Mouse (Mus musculus) CH12.LX (cell line): ENCODE results near the gene Nhsl2. TPM values are rescaled to one million over a fixed set of nuclear protein-coding genes. Genes with fewer than 3 reads are reported as not detected.

Experiments used
- DNase-seq: peaks from one replicate; pipeline ENCODE4 v3.0.0-alpha.2; 2013; ENCODE audit errors: extremely low read depth
- H3K27ac ChIP-seq: 2 replicates; pipeline ENCODE4 v1.5.1; 2012; ENCODE audit warnings: low read depth, mild to moderate bottlenecking, control low read depth, moderate library complexity; ENCODE audit not compliant: insufficient read depth
- H3K27me3 ChIP-seq: replicated peaks from 2 replicates; pipeline ENCODE3; 2012; ENCODE audit warnings: inconsistent platforms
- H3K36me3 ChIP-seq, 2 experiments: replicated peaks in 1 of 2; 2 replicates each; pipeline versions ENCODE3 to v1.6.1; 2012; ENCODE audit warnings: inconsistent platforms in 1 of 2, low read length in 1 of 2, mild to moderate bottlenecking in 1 of 2, mixed read lengths in 1 of 2, moderate library complexity in 1 of 2; ENCODE audit not compliant: control insufficient read depth in 1 of 2, insufficient read depth in 1 of 2
- H3K4me1 ChIP-seq, 2 experiments: 2 replicates each; pipeline ENCODE4 v1.6.1; 2012; ENCODE audit warnings: inconsistent platforms in 1 of 2, moderate library complexity in 1 of 2; ENCODE audit not compliant: insufficient read depth in 2 of 2, control insufficient read depth in 1 of 2
- H3K4me2 ChIP-seq: 2 replicates; pipeline ENCODE4 v1.6.1; 2012; ENCODE audit warnings: low read depth, mild to moderate bottlenecking, control low read depth; ENCODE audit not compliant: poor library complexity, insufficient read depth, severe bottlenecking
- H3K4me3 ChIP-seq, 3 experiments: fragments of 150-350 bp in 1 of 3; sonication (generic) in 1 of 3; replicated peaks in 1 of 3; 2 replicates each; pipeline versions ENCODE3 to v1.5.1; 2011 to 2012; ENCODE audit warnings: low read depth in 2 of 3, low read length in 2 of 3, mild to moderate bottlenecking in 2 of 3, moderate library complexity in 2 of 3, control low read depth in 1 of 3, improper control_type of control experiment in 1 of 3, inconsistent platforms in 1 of 3, mixed read lengths in 1 of 3; ENCODE audit not compliant: poor library complexity in 1 of 3
- H3K79me2 ChIP-seq: replicated peaks from 2 replicates; pipeline ENCODE4 v1.6.1; 2012; ENCODE audit warnings: mild to moderate bottlenecking, moderate library complexity; ENCODE audit not compliant: control insufficient read depth, poor library complexity, insufficient read depth, severe bottlenecking; ENCODE audit errors: extremely low read depth
- H3K9ac ChIP-seq: 2 replicates; pipeline ENCODE4 v1.6.1; 2012; ENCODE audit warnings: low read depth, mild to moderate bottlenecking, control low read depth, moderate library complexity; ENCODE audit not compliant: insufficient read depth
- H3K9me3 ChIP-seq: replicated peaks from 2 replicates; pipeline ENCODE3; 2012; ENCODE audit warnings: low read length, inconsistent platforms, mixed read lengths
- CHD1 ChIP-seq: IDR thresholded peaks from 2 replicates; pipeline ENCODE4 v1.6.1; 2012; ENCODE audit warnings: low read depth, low read length, improper control_type of control experiment, inconsistent platforms
- ELF1 ChIP-seq: IDR thresholded peaks from 2 replicates; pipeline ENCODE4 v1.6.1; 2014; ENCODE audit warnings: low read depth, mild to moderate bottlenecking, inconsistent platforms, low read length, improper control_type of control experiment
- EP300 ChIP-seq: IDR thresholded peaks from 2 replicates; pipeline ENCODE4 v1.6.1; 2011; ENCODE audit warnings: low read length, improper control_type of control experiment
- ETS1 ChIP-seq: conservative IDR thresholded peaks from 2 replicates; pipeline ENCODE4 v1.6.1; 2012; ENCODE audit warnings: low read depth, mild to moderate bottlenecking, inconsistent platforms, low read length, improper control_type of control experiment, moderate library complexity
- HCFC1 ChIP-seq: IDR thresholded peaks from 2 replicates; pipeline ENCODE4 v1.6.1; 2012; ENCODE audit warnings: low read depth, mild to moderate bottlenecking, inconsistent platforms, low read length, improper control_type of control experiment
- IRF4 ChIP-seq: IDR thresholded peaks from 2 replicates; pipeline ENCODE4 v1.6.1; 2014; ENCODE audit warnings: low read depth, mild to moderate bottlenecking, inconsistent platforms, low read length, improper control_type of control experiment
- JUND ChIP-seq: conservative IDR thresholded peaks from 2 replicates; pipeline ENCODE4 v1.6.1; 2011; ENCODE audit warnings: low read depth, low read length, improper control_type of control experiment
- MAX ChIP-seq: IDR thresholded peaks from 2 replicates; pipeline ENCODE4 v1.6.1; 2011; ENCODE audit warnings: low read length, improper control_type of control experiment
- MAZ ChIP-seq: IDR thresholded peaks from 2 replicates; pipeline ENCODE4 v1.6.1; 2012; ENCODE audit warnings: low read depth, mild to moderate bottlenecking, inconsistent platforms, low read length, improper control_type of control experiment, moderate library complexity
- MEF2A ChIP-seq: IDR thresholded peaks from 2 replicates; pipeline ENCODE4 v1.6.1; 2014; ENCODE audit warnings: low read depth, mild to moderate bottlenecking, inconsistent platforms, low read length, improper control_type of control experiment, borderline replicate concordance
- MYC ChIP-seq: IDR thresholded peaks from 2 replicates; pipeline ENCODE4 v1.6.1; 2011; ENCODE audit warnings: low read depth, mild to moderate bottlenecking, improper control_type of control experiment, low read length
- NELFE ChIP-seq: IDR thresholded peaks from 2 replicates; pipeline ENCODE4 v1.6.1; 2011; ENCODE audit warnings: low read depth, low read length, improper control_type of control experiment
- PAX5 ChIP-seq: IDR thresholded peaks from 2 replicates; pipeline ENCODE4 v1.6.1; 2012; ENCODE audit warnings: low read length, inconsistent platforms, mixed read lengths
- RAD21 ChIP-seq: IDR thresholded peaks from 2 replicates; pipeline ENCODE4 v1.6.1; 2011; ENCODE audit warnings: low read depth, mild to moderate bottlenecking, low read length, improper control_type of control experiment, moderate library complexity
- RCOR1 ChIP-seq: conservative IDR thresholded peaks from 2 replicates; pipeline ENCODE4 v1.6.1; 2012; ENCODE audit warnings: low read depth, mild to moderate bottlenecking, inconsistent platforms, low read length, improper control_type of control experiment
- TBP ChIP-seq: conservative IDR thresholded peaks from 2 replicates; pipeline ENCODE4 v1.6.1; 2011; ENCODE audit warnings: low read depth, low read length, improper control_type of control experiment
- TCF12 ChIP-seq: IDR thresholded peaks from 2 replicates; pipeline ENCODE4 v1.6.1; 2014; ENCODE audit warnings: low read depth, mild to moderate bottlenecking, inconsistent platforms, low read length, improper control_type of control experiment
- UBTF ChIP-seq: IDR thresholded peaks from 2 replicates; pipeline ENCODE4 v1.6.1; 2012; ENCODE audit warnings: low read depth, mild to moderate bottlenecking, inconsistent platforms, low read length, improper control_type of control experiment, moderate library complexity
- USF2 ChIP-seq: conservative IDR thresholded peaks from 2 replicates; pipeline ENCODE4 v1.6.1; 2011; ENCODE audit warnings: low read depth, low read length, improper control_type of control experiment
- ZC3H11A ChIP-seq: IDR thresholded peaks from 2 replicates; pipeline ENCODE4 v1.6.1; 2012; ENCODE audit warnings: low read depth, mild to moderate bottlenecking, inconsistent platforms, low read length, improper control_type of control experiment
- ZNF384 ChIP-seq: IDR thresholded peaks from 2 replicates; pipeline ENCODE4 v1.6.1; 2012; ENCODE audit warnings: low read depth, low read length, improper control_type of control experiment, inconsistent platforms
- dilution Hi-C: fragments of 300-500 bp; cut with MboI; formaldehyde crosslinking; loops from 2 replicates; pipeline ENCODE4 v1.14.3; 2020; ENCODE audit warnings: low sequenced_read_pairs; ENCODE audit not compliant: extremely low pct_unique_long_range_greater_than_20kb, extremely low pct_ligation_motif_present
- in situ Hi-C: fragments of 300-500 bp; cut with MboI; formaldehyde crosslinking; loops from 3 replicates; pipeline ENCODE4 v1.14.3; 2019; ENCODE audit warnings: low sequenced_read_pairs, low pct_ligation_motif_present, low pct_unique_long_range_greater_than_20kb, mixed read lengths
- polyA plus RNA-seq: library from polyadenylated mRNA; unstranded; fragments of >175 nt; gene quantifications from 2 replicates; pipeline ENCODE4 v1.2.1, GENCODE M21; 2012; ENCODE audit warnings: low read depth; ENCODE audit not compliant: insufficient read length
- total RNA-seq, 2 experiments: library from RNA; depleted of rRNA; stranded (reverse); fragments of 300-350 nt in 1 of 2; fragments of >200 nt in 1 of 2; gene quantifications; 2 replicates each; pipeline ENCODE4 v1.2.3; 2012 to 2014

Nhsl2 gene
- total and polyA plus RNA-seq, 3 experiments: 0.10 to 0.17 TPM; not detected in 1

DNA sequence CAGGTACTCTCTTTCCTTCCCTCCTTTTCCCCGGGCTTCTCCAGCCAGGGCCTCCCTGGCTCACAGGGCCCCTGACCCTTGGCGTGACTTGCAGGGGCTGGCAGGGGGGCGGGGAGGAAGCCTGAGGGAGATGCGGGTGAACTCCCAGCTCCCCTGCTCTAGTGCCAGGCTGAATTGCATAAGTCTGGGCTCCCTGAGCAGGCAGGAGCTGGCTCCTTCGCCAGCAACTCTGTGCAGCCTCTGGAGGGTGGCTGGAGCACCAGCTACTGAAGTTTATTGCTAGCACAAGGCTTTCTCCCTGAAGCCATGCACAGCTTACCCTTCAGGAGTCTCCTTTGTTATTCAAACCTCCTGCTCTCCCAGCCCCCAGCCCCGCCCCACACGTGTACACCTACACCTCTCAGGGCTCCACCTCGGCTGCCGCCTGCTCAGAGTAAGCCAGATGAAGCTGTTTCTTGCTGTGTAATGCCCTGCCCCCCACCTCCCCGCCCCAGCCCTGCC is 156.0 kb downstream of the Nhsl2 start:
- dilution Hi-C loops: no loop called here
- in situ Hi-C loops: no loop called here

GRCm38 (mm10) chrX:102007935-102008334 is 158.8 kb downstream of the Nhsl2 start:
- H3K79me2 ChIP-seq: no peaks in the 10 kb centered on the region
- no peak overlapping the region for H3K4me3 ChIP-seq
- TF ChIP-seq MAX: no peak
- no peak for TF ChIP-seq UBTF
- in situ Hi-C loops (no loop called here), dilution Hi-C loops (no loop called here)
- no peaks in the 10 kb centered on the region for H3K36me3 ChIP-seq
- no peak for DNase-seq
- H3K27me3 ChIP-seq: no peaks in the 10 kb centered on the region
- peaks cover 0 to 11% of the 10 kb centered on the region in 2 experiments; a peak in 1 of 4 replicates for H3K4me1 ChIP-seq
- no peak overlapping the region for H3K27ac ChIP-seq
- no peak overlapping the region for H3K4me2 ChIP-seq
- H3K9ac ChIP-seq: no peak overlapping the region
- H3K9me3 ChIP-seq: no peaks in the 10 kb centered on the region

More for the DNA sequence above, 156.0 kb downstream of the Nhsl2 start:
- no peak overlapping the region for H3K27ac ChIP-seq
- no peaks in the 10 kb centered on the region for H3K9me3 ChIP-seq
- H3K79me2 ChIP-seq: no peaks in the 10 kb centered on the region
- DNase-seq: no peak
- H3K4me3 ChIP-seq: no peak overlapping the region
- H3K4me2 ChIP-seq: no peak overlapping the region
- H3K36me3 ChIP-seq: no peaks in the 10 kb centered on the region
- H3K4me1 ChIP-seq: peaks cover 0 to 11% of the 10 kb centered on the region in 2 experiments; a peak in 1 of 4 replicates
- H3K27me3 ChIP-seq: no peaks in the 10 kb centered on the region
- TF ChIP-seq ZNF384 (no peak), MYC (no peak), TCF12 (no peak), IRF4 (no peak), MAZ (no peak), MEF2A (no peak), USF2 (no peak), TBP (no peak), RAD21 (no peak), RCOR1 (no peak), PAX5 (no peak), JUND (no peak), ELF1 (no peak), ZC3H11A (no peak), ETS1 (no peak), CHD1 (no peak), NELFE (no peak), EP300 (no peak), HCFC1 (no peak)
- TF ChIP-seq, all 38 proteins: peak for 0
- no peak overlapping the region for H3K9ac ChIP-seq
